Mouse (Mus musculus): Measurements from ENCODE around the gene Chd1l. TPM values are rescaled to one million over a fixed set of nuclear protein-coding genes. Genes with fewer than 3 reads are reported as not detected.

Gene Chd1l
- polyA plus RNA-seq (2012; fragmentation: generic; extraction: Trizol), result 1 to 10 TPM; 1.9 to 3.1 TPM

DNA sequence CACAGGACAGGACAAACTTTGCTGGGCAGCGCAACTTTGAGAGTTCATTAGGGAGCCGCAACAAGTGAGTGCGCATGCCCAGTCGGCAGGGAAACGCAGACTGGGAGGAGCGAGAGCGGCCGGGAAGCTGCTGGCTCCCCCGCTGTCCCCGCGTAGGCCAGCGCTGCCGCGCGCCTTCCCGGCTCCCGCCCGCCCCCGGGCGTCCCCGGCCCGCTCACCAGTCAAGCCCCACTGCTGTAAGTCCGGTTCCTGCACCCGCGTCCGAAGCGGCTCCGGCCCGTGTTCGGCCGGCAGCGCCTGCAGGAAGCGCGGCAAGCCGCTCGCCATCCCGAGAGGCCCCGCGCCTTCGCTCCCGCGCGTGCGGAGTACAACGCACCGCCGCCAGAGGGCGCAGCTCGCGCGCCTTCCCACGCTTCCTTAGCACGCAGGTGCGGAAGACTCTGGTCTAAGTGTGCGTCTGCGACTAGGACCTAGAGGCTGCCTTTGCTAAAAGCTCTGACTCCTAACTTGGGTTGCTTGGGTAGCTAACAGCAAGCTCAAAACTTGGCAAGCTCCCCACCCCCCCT lies at the start of gene Chd1l:
TSS of gene Chd1l (minus strand) at position 359 of the 566 bp plus-strand sequence.

DNA sequence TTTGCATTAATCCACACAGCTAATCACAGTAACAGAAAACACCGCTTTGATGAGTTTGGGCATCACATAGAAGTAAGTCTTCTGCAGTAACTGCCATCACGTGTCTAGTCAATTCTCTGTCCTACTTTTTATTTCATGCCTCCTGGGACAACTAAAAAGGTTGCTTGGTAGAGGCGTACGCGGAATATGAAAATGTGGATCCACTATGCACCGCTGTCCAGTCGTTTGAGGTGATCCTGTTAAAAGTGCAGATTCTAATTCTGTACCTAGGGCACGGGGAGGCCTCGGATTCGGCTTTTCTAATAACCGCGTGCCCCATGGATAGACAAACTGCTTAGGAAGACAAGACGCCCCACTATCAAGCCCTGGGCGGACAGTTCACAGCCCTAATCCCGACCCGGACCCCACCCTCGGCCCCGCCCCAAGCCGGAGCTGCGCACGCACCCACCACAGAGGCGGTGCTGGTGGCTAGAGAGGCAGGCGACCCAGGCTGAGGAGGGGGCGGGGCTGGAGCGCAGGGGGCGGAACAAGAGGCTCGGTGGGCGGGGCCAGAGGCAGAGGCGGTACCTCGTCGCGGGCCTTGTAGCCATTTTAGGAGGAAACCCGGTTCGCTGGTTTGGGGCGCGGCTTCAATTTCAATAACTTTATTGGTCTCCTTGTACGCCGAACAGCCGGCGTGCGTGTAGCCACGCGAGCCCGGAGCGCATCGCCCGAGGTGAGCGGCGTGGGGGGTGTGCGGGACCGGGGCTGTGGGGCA lies 47.8 kb upstream of the Chd1l start, which contains the start of gene Prkab2:
TSS of gene Prkab2 (plus strand) at position 539 of the 757 bp plus-strand sequence.

DNA sequence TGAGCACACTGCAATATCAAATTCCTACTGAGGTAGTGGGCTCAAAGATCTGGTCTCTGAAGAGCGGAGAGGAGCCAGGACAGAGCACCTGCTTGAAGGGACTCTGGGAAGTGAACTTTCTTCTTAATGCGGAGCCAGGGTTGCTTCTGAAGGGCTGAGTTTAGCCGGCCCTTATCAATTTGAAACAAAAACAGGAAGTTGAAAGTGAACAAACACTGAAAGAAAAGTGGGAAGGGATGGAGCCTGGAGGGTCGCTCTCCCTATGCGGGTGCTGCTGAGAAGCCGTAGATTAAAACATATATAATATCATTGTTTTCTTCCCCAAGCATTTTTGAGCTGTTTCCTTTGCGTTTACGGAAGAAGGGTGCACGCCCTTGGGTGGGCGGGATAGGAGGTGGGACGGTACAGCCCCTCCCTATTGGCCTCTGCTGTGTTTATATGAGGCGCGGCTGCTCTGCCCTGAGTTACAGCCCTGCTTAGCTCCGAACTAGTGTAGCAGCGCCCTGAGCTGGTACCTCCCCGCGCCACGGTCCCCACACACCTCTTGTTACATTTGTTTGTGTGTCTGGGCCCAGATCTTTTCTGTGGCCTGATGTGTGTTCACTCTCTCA lies 18.5 kb upstream of the Chd1l start, which contains the start of gene Fmo5:
TSS of gene Fmo5 (plus strand) at position 414 of the 611 bp plus-strand sequence.

Other genes starting within 250 kb of the Chd1l start
- not detected for gene Olfr1402, start 188.2 kb downstream of the Chd1l start, polyA plus RNA-seq (2012; fragmentation: generic; extraction: Trizol)
- gene Fmo5, start 18.6 kb upstream of the Chd1l start, polyA plus RNA-seq (2012; fragmentation: generic; extraction: Trizol), result under 1 TPM; 0.09 to 0.81 TPM
- 1 to 10 TPM in 1 of 2 experiments, under 1 TPM in 1; 0.33 to 2.0 TPM for gene Prkab2, start 48.0 kb upstream of the Chd1l start, polyA plus RNA-seq (2012; fragmentation: generic; extraction: Trizol)
- gene Gm17651, start 64.5 kb upstream of the Chd1l start, polyA plus RNA-seq (2012; fragmentation: generic; extraction: Trizol), result not detected